Mouse (Mus musculus): ENCODE results near the gene Arpp21. TPM values are rescaled to one million over a fixed set of nuclear protein-coding genes. Genes with fewer than 3 reads are reported as not detected.
A peak's percentile ranks its signal among the peaks of the same experiment; 100 is the strongest.

The Arpp21 gene
- polyA plus RNA-seq, 2 experiments = 23.6 to 28.3 TPM

GRCm38 (mm10) chr9:112234505-112235024 lies 1.2 kb downstream of the Arpp21 start:
- WGBS = under 1% methylated on average over 24 of the region's 24 CpGs
- DNase-seq (ENCODE audit: low spot score) (no peak), ATAC-seq (ENCODE audit: low FRiP score, low read depth) (peak; percentile 38)
- H3K27ac ChIP-seq (replicated peaks; ENCODE audit: low read depth, low read length) = no peak overlapping the region
- H3K4me1 ChIP-seq (ENCODE audit: control insufficient read depth, insufficient read depth, low read length) = no peaks in the 10 kb centered on the region; the same call in 1 of the 2 replicates
- no peaks in the 10 kb centered on the region for H3K9me3 ChIP-seq (ENCODE audit: control insufficient read depth, low read length)
- H3K27me3 ChIP-seq (ENCODE audit: control insufficient read depth, insufficient read depth, low read length) = peaks cover 51% of the 10 kb centered on the region
- peak overlapping the region; percentile 40 for H3K4me3 ChIP-seq (replicated peaks; ENCODE audit: low read length)
- peak overlapping the region; percentile 72 for H3K4me2 ChIP-seq (replicated peaks; ENCODE audit: low read depth, low read length, severe bottlenecking)
- H3K36me3 ChIP-seq (ENCODE audit: control insufficient read depth, insufficient read depth, low read length) = no peaks in the 10 kb centered on the region
- peak overlapping the region; percentile 46; the same call in 1 of the 2 replicates for H3K9ac ChIP-seq (ENCODE audit: low read depth, low read length, severe bottlenecking)
- TF ChIP-seq POLR2A (IDR thresholded peaks at IDR 0.05; ENCODE audit: borderline replicate concordance, extremely low read depth, insufficient read depth, insufficient read length) = no peak

- peaks cover 51% of the 10 kb centered on the region for H3K27me3 ChIP-seq (ENCODE audit: control insufficient read depth, insufficient read depth, low read length)
- H3K4me1 ChIP-seq (ENCODE audit: control insufficient read depth, insufficient read depth, low read length) = no peaks in the 10 kb centered on the region; the same call in 1 of the 2 replicates
- ATAC-seq (ENCODE audit: low FRiP score, low read depth) (no peak), DNase-seq (ENCODE audit: low spot score) (no peak)
- no peak for TF ChIP-seq POLR2A (IDR thresholded peaks at IDR 0.05; ENCODE audit: borderline replicate concordance, extremely low read depth, insufficient read depth, insufficient read length)
- no peak overlapping the region for H3K9ac ChIP-seq (ENCODE audit: low read depth, low read length, severe bottlenecking)
- peak overlapping the region; percentile 72 for H3K4me2 ChIP-seq (replicated peaks; ENCODE audit: low read depth, low read length, severe bottlenecking)
- no peaks in the 10 kb centered on the region for H3K9me3 ChIP-seq (ENCODE audit: control insufficient read depth, low read length)
- H3K36me3 ChIP-seq (ENCODE audit: control insufficient read depth, insufficient read depth, low read length) = no peaks in the 10 kb centered on the region
- H3K4me3 ChIP-seq (replicated peaks; ENCODE audit: low read length) = peak overlapping the region; percentile 40
- no peak overlapping the region for H3K27ac ChIP-seq (replicated peaks; ENCODE audit: low read depth, low read length)
- WGBS = 20% methylated on average over 12 of the region's 12 CpGs
These were observed 1.8 kb downstream of the Arpp21 start for GRCm38 (mm10) chr9:112233822-112234504.

- Histone ChIP-seq H3K36me3 (ENCODE audit: control insufficient read depth, insufficient read depth, low read length) (no peaks in the 10 kb centered on the region), H3K4me3 (replicated peaks; ENCODE audit: low read length) (no peak overlapping the region), H3K9me3 (ENCODE audit: control insufficient read depth, low read length) (no peaks in the 10 kb centered on the region), H3K27me3 (ENCODE audit: control insufficient read depth, insufficient read depth, low read length) (peaks cover 51% of the 10 kb centered on the region), H3K27ac (replicated peaks; ENCODE audit: low read depth, low read length) (no peak overlapping the region), H3K9ac (ENCODE audit: low read depth, low read length, severe bottlenecking) (no peak overlapping the region), H3K4me1 (ENCODE audit: control insufficient read depth, insufficient read depth, low read length) (no peaks in the 10 kb centered on the region; the same call in 1 of the 2 replicates), H3K4me2 (replicated peaks; ENCODE audit: low read depth, low read length, severe bottlenecking) (no peak overlapping the region)
- ATAC-seq (ENCODE audit: low FRiP score, low read depth) (no peak), DNase-seq (ENCODE audit: low spot score) (no peak)
- 69% methylated on average over 6 of the region's 6 CpGs for WGBS
- TF ChIP-seq POLR2A (IDR thresholded peaks at IDR 0.05; ENCODE audit: borderline replicate concordance, extremely low read depth, insufficient read depth, insufficient read length) = no peak
These were observed 2.4 kb downstream of the Arpp21 start for GRCm38 (mm10) chr9:112233378-112233777.

- H3K36me3 ChIP-seq (ENCODE audit: control insufficient read depth, insufficient read depth, low read length) = no peaks in the 10 kb centered on the region
- H3K27ac ChIP-seq (replicated peaks; ENCODE audit: low read depth, low read length) = no peak overlapping the region
- WGBS = 58% methylated on average over 8 of the region's 8 CpGs
- no peaks in the 10 kb centered on the region; the same call in 1 of the 2 replicates for H3K4me1 ChIP-seq (ENCODE audit: control insufficient read depth, insufficient read depth, low read length)
- H3K4me3 ChIP-seq (replicated peaks; ENCODE audit: low read length) = no peak overlapping the region
- no peak for TF ChIP-seq POLR2A (IDR thresholded peaks at IDR 0.05; ENCODE audit: borderline replicate concordance, extremely low read depth, insufficient read depth, insufficient read length)
- no peak overlapping the region for H3K4me2 ChIP-seq (replicated peaks; ENCODE audit: low read depth, low read length, severe bottlenecking)
- H3K9me3 ChIP-seq (ENCODE audit: control insufficient read depth, low read length) = no peaks in the 10 kb centered on the region
- no peak for DNase-seq (ENCODE audit: low spot score)
- ATAC-seq (ENCODE audit: low FRiP score, low read depth) = no peak
- H3K27me3 ChIP-seq (ENCODE audit: control insufficient read depth, insufficient read depth, low read length) = peaks cover 51% of the 10 kb centered on the region
- no peak overlapping the region for H3K9ac ChIP-seq (ENCODE audit: low read depth, low read length, severe bottlenecking)
These were observed 3.7 kb downstream of the Arpp21 start for GRCm38 (mm10) chr9:112231935-112232575.

GRCm38 (mm10) chr9:112231383-112231782 lies 4.4 kb downstream of the Arpp21 start:
- Histone ChIP-seq H3K9me3 (ENCODE audit: control insufficient read depth, low read length) (no peaks in the 10 kb centered on the region), H3K27me3 (ENCODE audit: control insufficient read depth, insufficient read depth, low read length) (peaks cover 48% of the 10 kb centered on the region), H3K27ac (replicated peaks; ENCODE audit: low read depth, low read length) (no peak overlapping the region), H3K4me1 (ENCODE audit: control insufficient read depth, insufficient read depth, low read length) (no peaks in the 10 kb centered on the region; the same call in 1 of the 2 replicates), H3K4me2 (replicated peaks; ENCODE audit: low read depth, low read length, severe bottlenecking) (no peak overlapping the region), H3K36me3 (ENCODE audit: control insufficient read depth, insufficient read depth, low read length) (no peaks in the 10 kb centered on the region), H3K9ac (ENCODE audit: low read depth, low read length, severe bottlenecking) (no peak overlapping the region), H3K4me3 (replicated peaks; ENCODE audit: low read length) (no peak overlapping the region)
- DNase-seq (ENCODE audit: low spot score) (no peak), ATAC-seq (ENCODE audit: low FRiP score, low read depth) (no peak)
- 77% methylated on average over 5 of the region's 5 CpGs for WGBS
- no peak for TF ChIP-seq POLR2A (IDR thresholded peaks at IDR 0.05; ENCODE audit: borderline replicate concordance, extremely low read depth, insufficient read depth, insufficient read length)
